Mouse (Mus musculus): ENCODE results near the gene Tet2. TPM values are rescaled to one million over a fixed set of nuclear protein-coding genes. Genes with fewer than 3 reads are reported as not detected.

The Tet2 gene
- polyA plus RNA-seq, 1 experiment from 2014 or later = 11.8 TPM

DNA sequence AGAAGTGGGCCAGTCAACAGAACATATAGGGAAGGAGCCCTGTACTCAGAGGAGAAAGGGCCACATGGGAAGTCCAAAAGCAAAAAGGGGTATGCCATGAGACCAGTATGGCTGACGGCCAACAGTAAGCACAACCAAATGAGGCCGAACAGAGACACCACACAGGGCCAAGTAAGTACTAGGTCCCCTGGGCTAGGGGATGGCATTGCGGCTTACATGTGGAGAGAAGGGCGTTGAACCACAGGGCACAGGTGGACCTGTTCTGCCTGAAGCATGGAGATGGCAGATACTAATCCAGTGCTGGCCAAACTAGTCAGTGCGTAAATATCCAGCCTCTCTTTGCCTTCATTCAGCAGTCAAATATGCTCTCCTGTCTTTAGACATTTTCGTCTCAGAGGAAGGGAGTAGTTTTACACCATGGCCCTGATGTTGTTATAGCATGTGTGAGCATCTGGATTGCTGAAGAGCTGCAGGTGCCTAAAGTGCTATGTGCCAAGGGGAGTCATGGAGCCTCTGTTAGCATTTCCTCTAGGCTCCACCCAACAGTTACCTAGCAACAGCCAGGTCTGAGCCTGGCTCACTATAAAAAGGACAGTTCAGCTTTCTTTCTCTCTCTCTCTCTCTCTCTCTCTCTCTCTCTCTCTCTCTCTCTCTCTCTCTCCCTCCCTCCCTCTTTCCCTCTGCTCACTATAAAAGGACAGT is 14.6 kb upstream of the Tet2 start:
- Histone ChIP-seq H3K9me3 (no peaks in the 10 kb centered on the region), H3K27me3 (ENCODE audit: insufficient read depth, poor library complexity, severe bottlenecking) (no peaks in the 10 kb centered on the region), H3K4me3 (no peak overlapping the region), H3K4me1 (no peaks in the 10 kb centered on the region), H3K36me3 (no peaks in the 10 kb centered on the region), H3K27ac (no peak overlapping the region)
- WGBS = 87% methylated on average over 6 of the region's 6 CpGs
- peak; percentile 64 for DNase-seq (ENCODE audit: low spot score)

GRCm38 (mm10) chr3:133557602-133558001 is 12.7 kb upstream of the Tet2 start:
- Histone ChIP-seq H3K27me3 (ENCODE audit: insufficient read depth, poor library complexity, severe bottlenecking) (no peaks in the 10 kb centered on the region), H3K4me3 (no peak overlapping the region), H3K9me3 (no peaks in the 10 kb centered on the region), H3K27ac (no peak overlapping the region), H3K4me1 (no peaks in the 10 kb centered on the region), H3K36me3 (no peaks in the 10 kb centered on the region)
- peak; percentile 5 for DNase-seq (ENCODE audit: low spot score)
- 47% methylated on average over 6 of the region's 6 CpGs for WGBS

GRCm38 (mm10) chr3:133557154-133557553 is 12.2 kb upstream of the Tet2 start:
- Histone ChIP-seq H3K36me3 (no peaks in the 10 kb centered on the region), H3K9me3 (no peaks in the 10 kb centered on the region), H3K27me3 (ENCODE audit: insufficient read depth, poor library complexity, severe bottlenecking) (no peaks in the 10 kb centered on the region), H3K27ac (no peak overlapping the region), H3K4me1 (no peaks in the 10 kb centered on the region), H3K4me3 (no peak overlapping the region)
- WGBS = 68% methylated on average over 7 of the region's 7 CpGs
- DNase-seq (ENCODE audit: low spot score) = peak; percentile 66

DNA sequence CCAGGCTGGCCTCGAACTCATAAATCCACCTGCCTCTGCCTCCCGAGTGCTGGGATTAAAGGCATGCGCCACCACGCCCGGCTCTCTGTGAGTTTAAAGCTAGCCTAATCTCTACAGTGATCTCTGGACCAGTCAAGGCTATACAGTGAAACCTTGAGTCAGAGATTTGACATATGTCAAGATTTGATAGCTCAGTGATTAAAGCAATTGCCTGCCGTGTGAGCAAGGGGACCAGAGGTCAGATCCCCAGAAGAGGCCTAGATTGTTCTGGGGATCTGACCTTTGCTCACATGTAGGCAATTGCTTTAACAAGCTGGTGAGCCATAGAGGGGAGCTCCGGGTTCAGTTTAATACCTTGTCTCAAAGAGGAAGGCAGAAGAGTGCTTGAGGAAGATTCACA is 10.4 kb upstream of the Tet2 start:
- WGBS = 82% methylated on average over 7 of the region's 7 CpGs
- H3K4me3 ChIP-seq = no peak overlapping the region
- no peaks in the 10 kb centered on the region for H3K4me1 ChIP-seq
- no peak for DNase-seq (ENCODE audit: low spot score)
- no peaks in the 10 kb centered on the region for H3K36me3 ChIP-seq
- no peak overlapping the region for H3K27ac ChIP-seq
- no peaks in the 10 kb centered on the region for H3K9me3 ChIP-seq
- no peaks in the 10 kb centered on the region for H3K27me3 ChIP-seq (ENCODE audit: insufficient read depth, poor library complexity, severe bottlenecking)

GRCm38 (mm10) chr3:133554552-133555067 is 9.7 kb upstream of the Tet2 start:
- no peaks in the 10 kb centered on the region for H3K36me3 ChIP-seq
- no peak overlapping the region for H3K4me3 ChIP-seq
- H3K4me1 ChIP-seq = no peaks in the 10 kb centered on the region
- 77% methylated on average over 6 of the region's 6 CpGs for WGBS
- no peak overlapping the region for H3K27ac ChIP-seq
- H3K27me3 ChIP-seq (ENCODE audit: insufficient read depth, poor library complexity, severe bottlenecking) = no peaks in the 10 kb centered on the region
- no peak for DNase-seq (ENCODE audit: low spot score)
- H3K9me3 ChIP-seq = no peaks in the 10 kb centered on the region

- 85% methylated on average over 4 of the region's 4 CpGs for WGBS
- no peaks in the 10 kb centered on the region for H3K4me1 ChIP-seq
These were observed 9.2 kb upstream of the Tet2 start for GRCm38 (mm10) chr3:133554092-133554491.

GRCm38 (mm10) chr3:133551941-133552340 is 7.0 kb upstream of the Tet2 start:
- H3K27me3 ChIP-seq (ENCODE audit: insufficient read depth, poor library complexity, severe bottlenecking) = no peaks in the 10 kb centered on the region
- WGBS = 58% methylated on average over 8 of the region's 8 CpGs
- H3K4me1 ChIP-seq = no peaks in the 10 kb centered on the region
- no peaks in the 10 kb centered on the region for H3K36me3 ChIP-seq
- H3K27ac ChIP-seq = no peak overlapping the region
- DNase-seq (ENCODE audit: low spot score) = no peak
- no peak overlapping the region for H3K4me3 ChIP-seq
- no peaks in the 10 kb centered on the region for H3K9me3 ChIP-seq

More at GRCm38 (mm10) chr3:133554092-133554491, 9.2 kb upstream of the Tet2 start:
- H3K27ac ChIP-seq = no peak overlapping the region
- no peak for DNase-seq (ENCODE audit: low spot score)
- no peaks in the 10 kb centered on the region for H3K36me3 ChIP-seq
- H3K9me3 ChIP-seq = no peaks in the 10 kb centered on the region
- H3K27me3 ChIP-seq (ENCODE audit: insufficient read depth, poor library complexity, severe bottlenecking) = no peaks in the 10 kb centered on the region
- H3K4me3 ChIP-seq = no peak overlapping the region

DNA sequence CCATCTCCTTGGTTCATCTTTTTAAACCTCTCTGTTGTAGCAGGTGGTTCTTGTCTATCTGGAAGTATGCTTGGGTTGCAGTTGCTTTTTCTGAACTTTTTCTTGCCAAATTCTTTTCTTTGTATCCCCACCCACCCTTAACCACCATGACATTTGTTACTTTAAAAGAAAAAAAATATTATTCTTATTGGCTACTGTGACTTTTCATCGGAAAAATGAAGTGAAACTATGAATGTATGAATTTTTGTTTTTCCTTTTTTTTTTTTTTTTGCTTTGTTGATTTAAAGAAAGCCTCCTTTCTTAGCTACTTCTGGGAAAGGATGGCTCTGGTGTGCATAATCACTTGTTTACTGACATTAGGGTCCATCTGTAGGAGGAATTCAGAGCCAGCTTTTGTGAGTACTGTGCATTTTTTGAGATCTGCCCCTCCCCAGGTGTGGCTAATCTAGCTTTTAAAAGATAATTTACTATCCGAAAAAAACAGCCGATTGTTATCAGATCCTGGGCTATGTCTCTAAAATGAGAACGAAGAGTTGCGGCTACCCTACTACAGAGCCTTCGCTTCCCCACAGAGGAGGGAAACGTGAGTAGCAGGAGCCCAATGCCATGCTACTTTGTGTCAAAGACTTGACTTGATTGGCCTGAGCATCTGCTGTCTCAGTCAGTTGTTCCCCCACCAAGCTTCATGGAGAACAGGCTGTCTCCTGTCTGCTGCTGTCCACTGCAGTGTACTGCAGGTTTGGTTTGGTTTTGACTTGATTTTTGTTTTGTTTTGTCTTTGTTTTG is 4.6 kb upstream of the Tet2 start:
- Histone ChIP-seq H3K27me3 (ENCODE audit: insufficient read depth, poor library complexity, severe bottlenecking) (no peaks in the 10 kb centered on the region), H3K4me1 (no peaks in the 10 kb centered on the region), H3K36me3 (no peaks in the 10 kb centered on the region), H3K4me3 (no peak overlapping the region), H3K27ac (no peak overlapping the region), H3K9me3 (no peaks in the 10 kb centered on the region)
- no peak for DNase-seq (ENCODE audit: low spot score)
- WGBS = 61% methylated on average over 7 of the region's 7 CpGs

DNA sequence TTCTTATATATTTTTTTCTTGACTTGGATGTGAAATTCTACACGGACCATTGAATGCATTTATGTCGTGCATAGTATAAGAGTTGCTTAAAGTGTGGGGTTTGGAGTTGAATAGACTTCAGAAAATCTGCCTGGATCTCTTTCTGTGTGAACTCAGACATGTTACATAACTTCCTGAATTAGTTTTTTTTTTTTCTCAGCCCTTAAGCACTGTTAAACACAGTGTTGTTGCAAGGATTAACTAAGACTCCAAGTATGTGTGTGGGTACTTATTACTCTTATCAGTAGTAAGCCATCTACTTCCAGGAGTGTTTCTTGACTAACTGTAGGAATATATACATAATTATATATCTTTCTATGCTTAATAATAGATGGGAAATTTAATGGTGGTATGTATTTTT is 3.7 kb upstream of the Tet2 start:
- Histone ChIP-seq H3K4me1 (no peaks in the 10 kb centered on the region), H3K4me3 (no peak overlapping the region), H3K27me3 (ENCODE audit: insufficient read depth, poor library complexity, severe bottlenecking) (no peaks in the 10 kb centered on the region), H3K36me3 (no peaks in the 10 kb centered on the region), H3K9me3 (no peaks in the 10 kb centered on the region), H3K27ac (no peak overlapping the region)
- no peak for DNase-seq (ENCODE audit: low spot score)
- 74% methylated on average over 2 of the region's 2 CpGs for WGBS

GRCm38 (mm10) chr3:133546790-133547189 is 1.9 kb upstream of the Tet2 start:
- WGBS = 57% methylated on average over 2 of the region's 2 CpGs
- DNase-seq (ENCODE audit: low spot score) = no peak

DNA sequence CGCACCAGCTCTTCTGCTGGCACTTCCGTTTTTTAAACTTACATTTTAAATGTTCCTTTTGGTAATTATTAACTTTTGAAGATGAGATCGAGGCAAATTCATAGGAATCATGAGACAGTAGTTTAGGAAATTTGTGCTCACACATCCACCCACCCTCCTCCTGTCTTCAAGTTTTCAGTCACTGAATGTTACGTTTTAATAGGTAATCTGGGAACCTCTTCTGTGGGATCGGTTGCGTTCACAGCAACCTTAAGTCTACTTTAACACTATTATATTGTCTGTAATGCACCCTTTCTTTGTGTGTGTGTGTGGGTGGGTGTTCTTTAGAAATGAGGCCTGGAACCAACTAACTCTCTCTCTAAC is 346 bp upstream of the Tet2 start:
- Histone ChIP-seq H3K27ac (peak overlapping the region; percentile 95; the same call in 1 of the 2 replicates), H3K36me3 (no peaks in the 10 kb centered on the region), H3K4me3 (peak overlapping the region; percentile 88), H3K9me3 (no peaks in the 10 kb centered on the region), H3K4me1 (no peaks in the 10 kb centered on the region), H3K27me3 (ENCODE audit: insufficient read depth, poor library complexity, severe bottlenecking) (no peaks in the 10 kb centered on the region)
- no peak for DNase-seq (ENCODE audit: low spot score)
- 20% methylated on average over 6 of the region's 6 CpGs for WGBS

More at GRCm38 (mm10) chr3:133546790-133547189, 1.9 kb upstream of the Tet2 start:
- no peaks in the 10 kb centered on the region for H3K27me3 ChIP-seq (ENCODE audit: insufficient read depth, poor library complexity, severe bottlenecking)
- no peaks in the 10 kb centered on the region for H3K36me3 ChIP-seq
- H3K9me3 ChIP-seq = no peaks in the 10 kb centered on the region
- no peaks in the 10 kb centered on the region for H3K4me1 ChIP-seq
- H3K4me3 ChIP-seq = no peak overlapping the region
- no peak overlapping the region for H3K27ac ChIP-seq

GRCm38 (mm10) chr3:133544131-133544550 is 798 bp downstream of the Tet2 start:
- peak overlapping the region; percentile 95 for H3K27ac ChIP-seq
- H3K36me3 ChIP-seq = no peaks in the 10 kb centered on the region
- H3K27me3 ChIP-seq (ENCODE audit: insufficient read depth, poor library complexity, severe bottlenecking) = no peaks in the 10 kb centered on the region
- H3K4me3 ChIP-seq = peak overlapping the region; percentile 88
- WGBS = under 1% methylated on average over 51 of the region's 52 CpGs
- H3K4me1 ChIP-seq = no peaks in the 10 kb centered on the region
- DNase-seq (ENCODE audit: low spot score) = peak; percentile 94
- no peaks in the 10 kb centered on the region for H3K9me3 ChIP-seq
